Mouse (Mus musculus) limb, embryonic 11.5 days (tissue): ENCODE data around the gene Itga8. TPM values are rescaled to one million over a fixed set of nuclear protein-coding genes. Genes with fewer than 3 reads are reported as not detected.

ENCODE experiments used
- ATAC-seq: fragments of 200-750 bp; cut with Nextera tagmentation; 2 replicates; pipeline ENCODE4 v1.8.0; 2017; ENCODE audit warnings: low read depth; ENCODE audit not compliant: insufficient number of reproducible peaks, low FRiP score, low TSS enrichment
- DNase-seq: peaks from one replicate; pipeline ENCODE4 v3.0.0-alpha.2; 2015; ENCODE audit warnings: low spot score
- H3K27ac ChIP-seq: fragments of 300-500 bp; sonication (generic); replicated peaks from 2 replicates; pipeline ENCODE4 v1.5.1; 2014; ENCODE audit warnings: low read depth, mild to moderate bottlenecking, low read length
- H3K27me3 ChIP-seq: fragments of 300-500 bp; sonication (generic); 2 replicates; pipeline ENCODE4 v1.6.1; 2014; ENCODE audit warnings: mild to moderate bottlenecking, low read length, mixed read lengths; ENCODE audit not compliant: control insufficient read depth, insufficient read depth
- H3K36me3 ChIP-seq: fragments of 300-500 bp; sonication (generic); 2 replicates; pipeline ENCODE4 v1.6.1; 2014; ENCODE audit warnings: mild to moderate bottlenecking, low read length, moderate library complexity, mixed read lengths; ENCODE audit not compliant: control insufficient read depth, insufficient read depth
- H3K4me1 ChIP-seq: fragments of 300-500 bp; sonication (generic); 2 replicates; pipeline ENCODE4 v1.6.1; 2014; ENCODE audit warnings: low read length, mixed read lengths; ENCODE audit not compliant: control insufficient read depth, insufficient read depth
- H3K4me2 ChIP-seq: fragments of 300-500 bp; sonication (generic); 2 replicates; pipeline ENCODE4 v1.6.1; 2014; ENCODE audit warnings: low read depth, mild to moderate bottlenecking, moderate library complexity; ENCODE audit not compliant: severe bottlenecking
- H3K4me3 ChIP-seq: fragments of 300-500 bp; sonication (generic); 2 replicates; pipeline ENCODE4 v1.5.1; 2014; ENCODE audit warnings: low read depth, low read length
- H3K9ac ChIP-seq: fragments of 300-500 bp; sonication (generic); 2 replicates; pipeline ENCODE4 v1.6.1; 2014; ENCODE audit warnings: mild to moderate bottlenecking, low read length
- H3K9me3 ChIP-seq: fragments of 300-500 bp; sonication (generic); 2 replicates; pipeline ENCODE4 v1.6.1; 2016; ENCODE audit warnings: low read length; ENCODE audit not compliant: control insufficient read depth
- WGBS: fragments of 180-500 bp; shearing (Covaris S2); extraction: QIAGEN DNeasy Blood & Tissue Kit; methylation state at CpG from one replicate; pipeline ENCODE4 v1.1.7; 2014; 5-methylcytosine and 5-hydroxymethylcytosine counted together
- polyA plus RNA-seq: library from polyadenylated mRNA; unstranded; fragments of >200 nt; fragmentation: Nextera tagmentation; extraction: Ambion mirVana; gene quantifications from 2 replicates; pipeline ENCODE4 v1.2.1, GENCODE M21; 2014

Gene Itga8
- polyA plus RNA-seq = 11.4 and 13.9 TPM in 2 replicates

- WGBS = under 1% methylated on average over 56 of the region's 56 CpGs
- peak within 1 kb of the TSS; percentile 78 for H3K9ac ChIP-seq
- H3K27ac ChIP-seq = no peak within 1 kb of the TSS
- peak within 1 kb of the TSS; percentile 89 for H3K4me2 ChIP-seq
- peak within 1 kb of the TSS; percentile 65 for H3K4me3 ChIP-seq
- ATAC-seq = peak; percentile 90
- H3K27me3 ChIP-seq = no peaks in the 10 kb centered on the region
- peak; percentile 97 for DNase-seq
- no peaks in the 10 kb centered on the region for H3K4me1 ChIP-seq
- no peaks in the 10 kb centered on the region for H3K36me3 ChIP-seq
- H3K9me3 ChIP-seq = no peaks in the 10 kb centered on the region; the same call in 1 of the 2 replicates
Measured at GRCm38 (mm10) chr2:12301431-12302170, at the start of gene Itga8. Gene Itga8 (minus strand): TSS chr2:12301922.

GRCm38 (mm10) chr2:12348914-12349313 lies 47.2 kb upstream of the Itga8 start:
- Histone ChIP-seq H3K36me3 (no peaks in the 10 kb centered on the region; the same call in 1 of the 2 replicates), H3K4me3 (no peak overlapping the region), H3K9ac (no peak overlapping the region), H3K4me1 (no peaks in the 10 kb centered on the region), H3K27ac (no peak overlapping the region), H3K27me3 (no peaks in the 10 kb centered on the region), H3K4me2 (no peak overlapping the region), H3K9me3 (no peaks in the 10 kb centered on the region)
- DNase-seq (no peak), ATAC-seq (no peak)
- WGBS = 94% methylated on average over 2 of the region's 2 CpGs

GRCm38 (mm10) chr2:12331962-12332361 lies 30.2 kb upstream of the Itga8 start:
- DNase-seq = no peak
- peaks cover 12% of the 10 kb centered on the region for H3K4me1 ChIP-seq
- WGBS = 84% methylated on average over 2 of the region's 2 CpGs

DNA sequence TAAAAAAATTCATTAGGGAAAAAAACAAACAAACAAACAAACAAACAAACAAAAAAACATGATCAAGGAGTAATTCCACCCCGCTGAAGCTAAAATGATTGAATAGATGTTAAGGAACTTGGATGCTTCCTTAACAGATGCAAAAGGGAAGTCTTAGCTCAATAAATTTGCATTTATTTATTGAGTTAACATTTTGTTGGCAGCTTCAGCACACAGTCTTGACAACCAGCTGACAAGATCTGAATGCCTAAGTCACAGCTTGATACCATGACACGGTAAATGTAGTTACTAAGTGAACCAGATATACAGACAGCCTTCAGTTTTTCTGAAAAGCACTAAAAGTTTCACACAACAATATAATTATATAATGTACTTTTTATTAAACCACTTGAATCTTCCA lies 27.9 kb upstream of the Itga8 start:
- DNase-seq = no peak
- WGBS = 88% methylated on average over 2 of the region's 2 CpGs
- no peaks in the 10 kb centered on the region for H3K36me3 ChIP-seq

More at GRCm38 (mm10) chr2:12331962-12332361, 30.2 kb upstream of the Itga8 start:
- no peaks in the 10 kb centered on the region for H3K9me3 ChIP-seq
- no peak for ATAC-seq
- no peak overlapping the region for H3K27ac ChIP-seq
- no peak overlapping the region for H3K4me2 ChIP-seq
- H3K9ac ChIP-seq = no peak overlapping the region
- no peaks in the 10 kb centered on the region for H3K36me3 ChIP-seq
- H3K4me3 ChIP-seq = no peak overlapping the region
- H3K27me3 ChIP-seq = no peaks in the 10 kb centered on the region

GRCm38 (mm10) chr2:12329068-12329407 lies 27.3 kb upstream of the Itga8 start:
- no peak overlapping the region for H3K4me3 ChIP-seq
- peak; percentile 55; the same call in 1 of the 2 replicates for ATAC-seq
- 30% methylated on average over 5 of the region's 5 CpGs for WGBS
- H3K4me2 ChIP-seq = no peak overlapping the region
- no peaks in the 10 kb centered on the region for H3K27me3 ChIP-seq
- no peaks in the 10 kb centered on the region for H3K36me3 ChIP-seq
- H3K4me1 ChIP-seq = peaks cover 12% of the 10 kb centered on the region
- DNase-seq = peak; percentile 25
- H3K9ac ChIP-seq = no peak overlapping the region
- no peaks in the 10 kb centered on the region for H3K9me3 ChIP-seq
- peak overlapping the region; percentile 51 for H3K27ac ChIP-seq

More for the DNA sequence above, 27.9 kb upstream of the Itga8 start:
- peaks cover 12% of the 10 kb centered on the region for H3K4me1 ChIP-seq
- H3K27ac ChIP-seq = no peak overlapping the region
- ATAC-seq = no peak
- H3K9me3 ChIP-seq = no peaks in the 10 kb centered on the region
- H3K9ac ChIP-seq = no peak overlapping the region
- H3K4me2 ChIP-seq = no peak overlapping the region
- no peak overlapping the region for H3K4me3 ChIP-seq
- H3K27me3 ChIP-seq = no peaks in the 10 kb centered on the region

- Histone ChIP-seq H3K4me2 (peak overlapping the region; percentile 43; the same call in 1 of the 2 replicates), H3K4me3 (no peak overlapping the region), H3K27me3 (no peaks in the 10 kb centered on the region), H3K36me3 (no peaks in the 10 kb centered on the region), H3K4me1 (peaks cover 12% of the 10 kb centered on the region), H3K9ac (peak overlapping the region; percentile 14; the same call in 1 of the 2 replicates), H3K27ac (peak overlapping the region; percentile 51; the same call in 1 of the 2 replicates), H3K9me3 (no peaks in the 10 kb centered on the region)
- WGBS = 28% methylated on average over 8 of the region's 8 CpGs
- DNase-seq (peak; percentile 40), ATAC-seq (peak; percentile 61; the same call in 1 of the 2 replicates)
Measured at GRCm38 (mm10) chr2:12328355-12329067, 26.8 kb upstream of the Itga8 start.

DNA sequence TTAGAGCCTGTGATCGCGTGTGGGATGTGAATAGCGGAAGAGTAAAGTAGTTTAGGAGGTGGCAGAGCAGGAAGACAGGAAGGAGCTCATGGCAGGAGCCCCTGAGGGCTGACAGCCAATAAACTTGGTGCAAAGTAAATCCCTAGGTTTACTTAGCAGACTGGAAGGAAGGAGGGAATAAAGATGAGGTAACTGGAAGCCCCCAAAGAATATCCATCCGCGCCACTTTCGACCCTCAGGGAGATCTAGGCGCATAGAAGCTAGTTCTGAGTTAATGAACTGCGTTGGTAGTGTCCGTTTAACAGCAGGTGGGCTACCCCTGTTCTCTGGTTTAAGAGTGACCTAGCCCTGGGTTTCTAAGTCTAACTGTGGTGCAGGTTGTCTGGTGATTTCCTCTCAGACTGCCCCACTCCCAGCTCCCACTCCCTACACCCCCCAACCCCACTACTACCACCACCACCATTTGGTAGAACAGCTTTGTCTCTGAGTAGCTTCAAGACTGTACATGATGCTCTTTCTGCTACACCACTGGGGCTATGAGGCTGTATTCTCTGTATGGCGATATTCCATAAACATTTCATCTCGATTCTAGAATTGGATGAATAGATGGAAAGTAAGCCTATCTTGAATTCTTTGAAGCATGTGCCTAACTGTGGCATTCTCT lies 26.1 kb upstream of the Itga8 start:
- Histone ChIP-seq H3K4me2 (peak overlapping the region; percentile 43), H3K27me3 (no peaks in the 10 kb centered on the region), H3K27ac (no peak overlapping the region; the same call in 1 of the 2 replicates), H3K36me3 (no peaks in the 10 kb centered on the region), H3K9me3 (no peaks in the 10 kb centered on the region), H3K9ac (no peak overlapping the region), H3K4me3 (peak overlapping the region; percentile 9; the same call in 1 of the 2 replicates), H3K4me1 (peaks cover 12% of the 10 kb centered on the region)
- 30% methylated on average over 11 of the region's 11 CpGs for WGBS
- DNase-seq (peak; percentile 52), ATAC-seq (0 out of 2 replicates have a peak, but pooled peaks have one; percentile 19)

GRCm38 (mm10) chr2:12327216-12327615 lies 25.5 kb upstream of the Itga8 start:
- Histone ChIP-seq H3K4me3 (peak overlapping the region; percentile 9; the same call in 1 of the 2 replicates), H3K4me1 (peaks cover 12% of the 10 kb centered on the region), H3K27ac (no peak overlapping the region; the same call in 1 of the 2 replicates), H3K9me3 (no peaks in the 10 kb centered on the region), H3K4me2 (peak overlapping the region; percentile 43), H3K9ac (no peak overlapping the region), H3K27me3 (no peaks in the 10 kb centered on the region), H3K36me3 (no peaks in the 10 kb centered on the region)
- ATAC-seq (peak; percentile 64; the same call in 1 of the 2 replicates), DNase-seq (peak; percentile 79)
- WGBS = 10% methylated on average over 10 of the region's 10 CpGs
